Mouse (Mus musculus): ENCODE results near the gene Eno3. TPM values are rescaled to one million over a fixed set of nuclear protein-coding genes. Genes with fewer than 3 reads are reported as not detected.

Gene Eno3
- polyA plus RNA-seq (2014; fragmentation: Illumina TruSeq; extraction: RNeasy Lipid Tissue Mini Kit (QIAGEN cat#74804); ENCODE audit: low read depth, low replicate concordance), result 12.7 TPM

DNA sequence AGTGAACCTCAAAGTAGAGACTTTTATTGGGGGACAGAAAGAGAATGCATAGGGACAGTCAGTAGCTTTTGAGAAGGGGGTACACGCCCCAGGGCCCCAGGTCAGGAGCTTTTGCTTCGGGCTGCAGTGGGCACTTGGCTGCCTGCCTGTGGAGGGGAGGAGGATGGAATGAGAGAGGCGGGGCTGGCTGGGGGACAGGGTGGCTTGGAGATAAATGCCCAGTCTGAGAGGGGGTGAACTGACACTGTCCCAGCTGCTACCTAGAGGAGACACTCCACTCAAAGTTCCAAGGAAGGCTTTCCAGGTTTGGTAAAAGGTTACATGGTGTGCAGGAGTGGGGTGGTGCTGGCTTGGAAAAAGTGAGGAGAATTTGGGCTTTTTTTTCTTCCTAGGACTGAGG lies at the start of gene Eno3:
Gene Eno3 (plus strand): TSS at position 239 of the 400 bp plus-strand sequence.

DNA sequence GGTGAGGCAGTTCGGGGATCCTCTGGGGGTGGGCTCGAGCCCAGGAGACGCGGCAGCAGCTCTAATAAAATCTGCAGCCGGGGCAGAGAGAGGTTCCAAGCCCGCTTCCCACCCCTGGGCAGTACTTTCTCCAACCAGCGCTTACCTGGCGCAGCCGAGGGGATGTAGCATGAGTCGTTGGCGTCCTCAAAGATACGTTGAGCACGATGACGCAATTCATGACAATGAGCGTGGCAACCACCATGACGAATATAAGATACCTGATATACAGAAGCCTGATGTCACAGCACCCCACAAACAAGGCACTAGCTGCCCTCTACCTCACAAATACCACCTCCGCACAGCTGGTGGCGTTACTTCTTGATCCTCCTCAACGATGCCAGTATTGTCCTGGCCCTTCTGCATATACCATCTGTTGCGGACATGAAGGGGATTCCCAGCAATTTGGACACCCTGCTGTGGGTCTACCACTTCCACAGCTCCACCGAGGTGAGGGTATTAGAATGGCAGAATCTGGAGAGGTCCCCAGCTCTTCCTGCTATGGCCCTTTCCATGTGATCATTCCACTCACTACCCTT lies 41.4 kb upstream of the Eno3 start, which contains the start of gene 4930544D05Rik:
Gene 4930544D05Rik (plus strand): TSS at position 333 of the 578 bp plus-strand sequence.

DNA sequence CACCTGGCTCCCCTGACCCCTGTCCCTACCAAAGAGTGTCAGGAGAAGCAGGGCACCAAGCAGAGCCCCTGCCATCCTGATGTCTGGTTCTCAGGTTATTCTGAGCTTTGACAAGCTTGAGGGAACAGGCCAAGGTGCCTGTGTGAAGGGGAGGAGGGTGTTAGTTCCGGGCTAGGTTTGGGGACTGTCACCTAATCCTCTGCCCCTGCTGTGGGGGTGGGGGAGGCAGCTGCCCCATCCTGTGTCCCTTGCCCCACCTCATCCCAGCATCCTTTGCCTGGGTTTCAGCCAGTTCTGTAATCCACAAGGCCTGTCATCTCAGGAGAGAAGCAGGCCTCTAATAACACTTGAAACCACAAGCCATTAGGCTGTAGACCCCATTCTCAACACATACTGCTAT lies 37.9 kb upstream of the Eno3 start, which contains the start of gene Chrne:
Gene Chrne (minus strand): TSS at position 116 of the 400 bp plus-strand sequence.

DNA sequence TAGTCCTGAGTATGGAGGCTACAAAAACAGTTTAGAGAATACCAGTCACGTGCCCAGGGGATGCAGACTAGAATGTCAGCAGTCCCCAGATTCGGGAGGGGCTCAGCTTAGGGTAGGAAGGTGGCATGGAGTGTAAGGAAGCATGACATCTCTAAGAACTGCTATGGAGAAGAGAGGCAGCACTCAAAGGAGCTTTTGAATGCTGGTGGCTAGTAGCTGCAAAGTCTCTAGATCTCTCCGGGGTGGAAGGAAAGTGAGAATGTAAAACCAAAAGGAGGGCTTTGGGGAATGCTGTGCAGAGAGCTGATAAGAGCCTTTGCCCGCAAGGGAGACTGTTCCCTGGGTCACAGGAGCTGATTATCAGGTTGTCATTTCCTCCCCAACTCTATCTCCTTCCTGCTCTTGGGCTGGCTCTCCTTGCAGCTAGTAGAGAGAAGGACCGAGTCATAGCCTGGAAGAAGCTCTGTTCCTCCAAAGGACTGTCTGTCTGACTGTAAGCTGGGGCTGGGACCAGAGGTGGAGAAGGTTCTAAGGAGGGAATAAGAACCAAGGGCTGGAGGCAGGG lies 18.2 kb upstream of the Eno3 start, which contains the start of gene Gp1ba:
Gene Gp1ba (plus strand): TSS at position 409 of the 565 bp plus-strand sequence.

DNA sequence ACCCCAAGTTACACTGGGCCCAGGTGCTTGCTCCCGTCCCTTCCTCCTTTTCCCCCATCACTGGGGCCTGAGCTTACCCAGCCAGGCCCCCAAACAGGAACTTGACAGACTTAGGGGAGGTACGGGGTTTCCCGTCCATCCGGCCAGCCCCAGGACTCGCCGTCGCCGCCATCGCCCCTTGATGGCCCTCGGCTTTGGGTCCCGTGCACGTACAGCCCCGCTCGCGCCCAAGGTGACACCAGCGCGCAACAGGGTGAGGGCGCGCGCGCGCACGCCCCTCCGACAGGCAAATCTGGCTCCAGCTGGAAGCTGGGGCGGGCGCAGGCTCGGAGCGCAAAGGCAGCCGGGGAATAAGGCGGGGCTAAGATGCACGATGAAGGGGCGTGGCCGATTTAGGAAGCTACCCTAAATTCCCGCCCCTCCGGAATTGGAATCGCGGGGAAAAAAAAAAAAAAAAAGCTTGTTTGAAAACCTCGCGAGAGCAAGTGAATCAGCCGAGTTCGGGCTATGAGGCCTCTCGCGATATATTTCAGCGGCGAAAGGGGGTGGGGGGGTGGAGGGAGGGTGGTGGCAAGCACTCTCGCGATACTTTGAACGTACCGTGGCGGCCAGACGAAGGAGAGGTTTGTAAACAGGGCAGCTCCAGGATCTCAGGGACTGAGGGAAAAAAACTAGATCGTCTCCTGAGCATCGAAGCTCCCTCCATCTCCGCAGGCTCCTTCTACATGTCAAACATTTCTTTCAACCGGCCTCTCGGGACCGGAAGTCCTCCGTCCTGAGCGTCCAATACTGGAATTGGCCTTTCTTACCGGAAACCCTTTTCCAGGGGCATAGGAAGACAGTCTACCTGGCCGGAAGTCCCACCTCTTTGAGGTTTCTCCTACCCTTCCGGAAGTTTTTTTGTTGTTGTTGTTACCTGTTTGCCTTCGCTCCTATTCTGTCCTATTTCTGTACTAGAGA lies 10.0 kb upstream of the Eno3 start, which contains the start of the genes Rnf167 and Slc25a11:
Gene Rnf167 (plus strand): TSS at position 545 of the 960 bp plus-strand sequence.
Gene Slc25a11 (minus strand): TSS at position 789 of the 960 bp plus-strand sequence.

DNA sequence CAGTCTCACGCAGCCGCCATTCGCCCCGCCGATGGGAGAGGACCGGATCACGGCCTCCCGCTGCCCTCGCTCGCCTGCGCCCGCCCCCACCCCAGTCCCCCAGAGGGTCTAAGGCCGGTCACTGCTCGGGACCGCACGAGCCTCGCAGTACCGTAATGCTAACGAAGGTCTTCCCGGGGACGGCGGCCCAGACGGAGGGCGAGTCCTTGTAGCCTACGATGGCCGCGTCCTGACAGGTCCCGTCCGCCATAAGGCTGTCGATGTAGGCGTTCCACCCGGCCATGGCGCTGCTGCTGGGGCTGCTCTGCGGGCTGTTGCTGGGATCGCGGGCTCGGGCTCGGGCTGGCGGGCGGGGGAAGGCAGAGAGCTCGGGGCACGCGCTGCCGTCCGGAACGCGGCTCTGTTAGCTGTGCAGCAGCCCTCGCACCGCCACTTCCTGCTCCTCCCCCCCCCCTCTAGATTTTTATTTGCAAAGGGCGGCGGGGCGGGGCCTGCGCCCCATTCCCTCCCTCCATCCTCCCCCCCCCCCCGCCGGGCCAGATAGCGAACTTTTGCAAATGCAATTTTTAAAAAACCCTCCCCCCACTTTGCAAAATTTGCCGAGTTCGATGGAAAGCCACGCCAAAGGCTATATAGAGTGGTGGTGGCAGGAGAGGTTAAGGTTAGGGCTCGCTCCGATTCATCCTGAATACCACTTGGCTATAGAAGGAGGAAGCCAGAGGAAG lies 2.6 kb upstream of the Eno3 start, which contains the start of gene Pfn1:
Gene Pfn1 (minus strand): TSS at position 447 of the 725 bp plus-strand sequence.

DNA sequence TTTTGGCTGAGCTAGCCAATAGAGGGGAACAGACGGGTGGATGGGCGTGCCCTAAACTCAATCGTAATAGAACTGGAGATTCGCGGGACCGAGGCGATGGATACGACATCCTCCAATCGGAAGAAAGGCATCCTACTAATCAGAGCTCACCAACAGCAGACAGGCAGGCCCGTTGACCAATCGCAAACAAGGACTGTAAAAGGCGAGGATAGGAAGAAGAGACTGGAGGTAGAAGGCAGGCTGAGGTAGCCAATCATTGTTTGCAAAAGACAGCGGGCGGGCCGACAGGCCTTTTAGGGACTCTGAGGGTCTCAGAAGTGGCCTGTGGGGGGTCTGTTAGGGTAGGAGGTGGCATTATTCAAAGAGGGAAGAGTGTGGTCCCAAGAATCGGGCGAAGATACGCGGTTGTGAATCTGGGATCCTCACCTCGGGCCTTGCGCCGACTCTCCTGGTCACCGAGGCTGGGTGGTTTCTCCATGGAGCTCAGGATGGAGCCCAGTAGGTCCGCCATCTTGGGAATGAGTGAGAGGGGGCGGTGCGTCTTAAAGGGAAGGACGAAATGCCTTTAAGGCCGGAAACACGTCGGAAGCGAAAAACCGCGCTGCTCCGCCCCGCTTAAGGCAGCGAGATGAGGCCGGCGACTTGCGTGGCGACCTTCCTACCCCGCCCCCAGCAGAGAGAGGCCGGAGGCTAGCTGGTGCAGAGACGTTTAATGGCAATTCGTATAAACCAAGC lies 11.9 kb downstream of the Eno3 start, which contains the start of gene Spag7:
Gene Spag7 (minus strand): TSS at position 646 of the 735 bp plus-strand sequence.

DNA sequence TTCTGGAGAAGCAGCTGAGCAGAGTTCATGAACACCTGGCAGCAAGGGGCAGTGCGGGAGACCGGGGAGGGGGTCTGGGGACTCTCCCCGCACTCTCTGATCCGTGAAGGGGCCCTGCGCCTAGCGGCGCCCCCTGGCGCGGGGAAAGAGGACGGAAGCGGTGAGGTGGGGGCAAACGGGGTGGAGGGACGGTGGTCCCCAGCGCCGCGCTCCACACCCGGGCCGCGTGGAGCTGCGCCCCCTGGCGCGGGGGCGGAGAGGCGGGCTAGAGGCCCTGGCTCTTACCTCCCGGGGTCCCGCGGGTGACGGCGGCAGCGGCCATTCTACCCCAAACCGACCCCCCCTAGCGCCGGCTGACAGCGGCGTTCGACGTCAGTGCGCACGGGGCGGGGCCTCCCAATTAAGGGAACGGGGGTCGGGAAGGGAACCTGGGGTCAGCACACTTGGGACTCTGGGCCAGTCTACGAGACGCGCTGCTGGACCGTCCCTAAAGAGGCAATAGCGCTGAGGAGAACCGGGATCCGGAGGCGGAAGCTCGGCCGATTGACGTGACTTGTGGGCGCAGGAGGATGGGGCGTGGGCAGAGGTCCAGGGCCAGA lies 30.7 kb downstream of the Eno3 start, which contains the start of gene Camta2:
Gene Camta2 (minus strand): TSS at position 505 of the 599 bp plus-strand sequence.

DNA sequence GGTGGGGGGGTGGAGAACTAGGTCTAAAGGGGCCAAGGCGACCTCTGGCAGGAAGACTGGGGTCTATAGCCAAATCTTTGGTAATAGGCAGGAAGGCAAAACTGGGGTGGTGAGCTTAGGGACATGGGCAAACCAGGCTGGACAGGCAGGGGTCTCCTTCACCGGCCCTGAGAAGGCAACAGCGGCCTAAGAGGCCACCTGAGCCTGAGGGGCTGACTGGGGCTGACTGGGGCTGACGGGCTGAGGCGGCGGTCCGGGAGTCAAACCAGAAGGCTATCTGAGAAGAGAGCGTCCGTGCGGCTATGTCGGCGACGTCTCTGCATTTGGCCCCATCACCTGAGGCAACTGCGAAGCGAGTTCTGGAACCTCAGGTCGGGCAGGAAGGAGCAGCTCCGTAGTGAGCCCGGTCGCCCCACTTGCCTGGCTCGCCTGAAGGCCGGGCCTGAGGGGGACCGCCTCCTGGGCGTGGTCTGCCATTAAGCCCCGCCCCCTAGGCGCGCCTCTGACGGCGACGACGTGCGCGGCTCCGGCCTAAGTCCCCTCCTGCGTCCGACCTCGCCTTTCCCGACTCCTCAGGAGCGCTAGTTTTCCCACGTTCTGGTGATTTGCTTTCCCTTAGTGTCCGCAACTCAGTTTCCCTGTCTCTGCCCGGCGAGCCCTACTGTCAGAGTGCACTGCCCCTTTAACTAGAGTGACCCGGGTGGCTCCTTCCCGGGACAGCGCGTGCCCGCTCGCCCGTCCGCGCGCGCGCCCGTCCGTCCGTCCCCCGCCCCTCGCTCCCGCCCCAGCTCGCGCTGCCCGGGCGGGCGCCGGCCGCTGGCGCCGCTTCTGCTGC lies 42.9 kb downstream of the Eno3 start, which contains the start of the genes Inca1 and Kif1c:
Gene Inca1 (minus strand): TSS at position 434 of the 835 bp plus-strand sequence.
Gene Kif1c (plus strand): TSS at position 827 of the 835 bp plus-strand sequence.

Other genes with a start within 250 kb of the Eno3 start
- 11.9 TPM for gene Pelp1, start 247.2 kb upstream of the Eno3 start, polyA plus RNA-seq (2014; fragmentation: Illumina TruSeq; extraction: RNeasy Lipid Tissue Mini Kit (QIAGEN cat#74804); ENCODE audit: low read depth, low replicate concordance)
- gene Arrb2, start 224.6 kb upstream of the Eno3 start, polyA plus RNA-seq (2014; fragmentation: Illumina TruSeq; extraction: RNeasy Lipid Tissue Mini Kit (QIAGEN cat#74804); ENCODE audit: low read depth, low replicate concordance), result 0.35 TPM
- gene Med11, start 205.3 kb upstream of the Eno3 start, polyA plus RNA-seq (2014; fragmentation: Illumina TruSeq; extraction: RNeasy Lipid Tissue Mini Kit (QIAGEN cat#74804); ENCODE audit: low read depth, low replicate concordance), result 4.8 TPM
- gene Zmynd15, start 197.8 kb upstream of the Eno3 start, polyA plus RNA-seq (2014; fragmentation: Illumina TruSeq; extraction: RNeasy Lipid Tissue Mini Kit (QIAGEN cat#74804); ENCODE audit: low read depth, low replicate concordance), result 18.1 TPM
- 2.3 TPM for gene Cxcl16, start 197.2 kb upstream of the Eno3 start, polyA plus RNA-seq (2014; fragmentation: Illumina TruSeq; extraction: RNeasy Lipid Tissue Mini Kit (QIAGEN cat#74804); ENCODE audit: low read depth, low replicate concordance)
- 0.35 TPM for gene Tm4sf5, start 152.0 kb upstream of the Eno3 start, polyA plus RNA-seq (2014; fragmentation: Illumina TruSeq; extraction: RNeasy Lipid Tissue Mini Kit (QIAGEN cat#74804); ENCODE audit: low read depth, low replicate concordance)
- gene Vmo1, start 142.6 kb upstream of the Eno3 start, polyA plus RNA-seq (2014; fragmentation: Illumina TruSeq; extraction: RNeasy Lipid Tissue Mini Kit (QIAGEN cat#74804); ENCODE audit: low read depth, low replicate concordance), result not detected
- not detected for gene Gltpd2, start 138.0 kb upstream of the Eno3 start, polyA plus RNA-seq (2014; fragmentation: Illumina TruSeq; extraction: RNeasy Lipid Tissue Mini Kit (QIAGEN cat#74804); ENCODE audit: low read depth, low replicate concordance)
- 20.1 TPM for gene Psmb6, start 131.8 kb upstream of the Eno3 start, polyA plus RNA-seq (2014; fragmentation: Illumina TruSeq; extraction: RNeasy Lipid Tissue Mini Kit (QIAGEN cat#74804); ENCODE audit: low read depth, low replicate concordance)
- not detected for gene Gm40193, start 124.3 kb upstream of the Eno3 start, polyA plus RNA-seq (2014; fragmentation: Illumina TruSeq; extraction: RNeasy Lipid Tissue Mini Kit (QIAGEN cat#74804); ENCODE audit: low read depth, low replicate concordance)
- gene Pld2, start 117.1 kb upstream of the Eno3 start, polyA plus RNA-seq (2014; fragmentation: Illumina TruSeq; extraction: RNeasy Lipid Tissue Mini Kit (QIAGEN cat#74804); ENCODE audit: low read depth, low replicate concordance), result 0.11 TPM
- gene Mink1, start 94.3 kb upstream of the Eno3 start, polyA plus RNA-seq (2014; fragmentation: Illumina TruSeq; extraction: RNeasy Lipid Tissue Mini Kit (QIAGEN cat#74804); ENCODE audit: low read depth, low replicate concordance), result 1.7 TPM
- gene 4930544D05Rik, start 41.4 kb upstream of the Eno3 start, polyA plus RNA-seq (2014; fragmentation: Illumina TruSeq; extraction: RNeasy Lipid Tissue Mini Kit (QIAGEN cat#74804); ENCODE audit: low read depth, low replicate concordance), result 5.3 TPM
- gene Chrne, start 38.0 kb upstream of the Eno3 start, polyA plus RNA-seq (2014; fragmentation: Illumina TruSeq; extraction: RNeasy Lipid Tissue Mini Kit (QIAGEN cat#74804); ENCODE audit: low read depth, low replicate concordance), result 5.3 TPM
- gene Gp1ba, start 18.1 kb upstream of the Eno3 start, polyA plus RNA-seq (2014; fragmentation: Illumina TruSeq; extraction: RNeasy Lipid Tissue Mini Kit (QIAGEN cat#74804); ENCODE audit: low read depth, low replicate concordance), result not detected
- 35.2 TPM for gene Rnf167, start 10.0 kb upstream of the Eno3 start, polyA plus RNA-seq (2014; fragmentation: Illumina TruSeq; extraction: RNeasy Lipid Tissue Mini Kit (QIAGEN cat#74804); ENCODE audit: low read depth, low replicate concordance)
- 6.2 TPM for gene Slc25a11, start 9.7 kb upstream of the Eno3 start, polyA plus RNA-seq (2014; fragmentation: Illumina TruSeq; extraction: RNeasy Lipid Tissue Mini Kit (QIAGEN cat#74804); ENCODE audit: low read depth, low replicate concordance)
- gene Pfn1, start 2.6 kb upstream of the Eno3 start, polyA plus RNA-seq (2014; fragmentation: Illumina TruSeq; extraction: RNeasy Lipid Tissue Mini Kit (QIAGEN cat#74804); ENCODE audit: low read depth, low replicate concordance), result 33.1 TPM
- gene Spag7, start 12.2 kb downstream of the Eno3 start, polyA plus RNA-seq (2014; fragmentation: Illumina TruSeq; extraction: RNeasy Lipid Tissue Mini Kit (QIAGEN cat#74804); ENCODE audit: low read depth, low replicate concordance), result 22.5 TPM
- 0.31 TPM for gene Camta2, start 30.9 kb downstream of the Eno3 start, polyA plus RNA-seq (2014; fragmentation: Illumina TruSeq; extraction: RNeasy Lipid Tissue Mini Kit (QIAGEN cat#74804); ENCODE audit: low read depth, low replicate concordance)
- 10.2 TPM for gene Inca1, start 43.0 kb downstream of the Eno3 start, polyA plus RNA-seq (2014; fragmentation: Illumina TruSeq; extraction: RNeasy Lipid Tissue Mini Kit (QIAGEN cat#74804); ENCODE audit: low read depth, low replicate concordance)
- gene Kif1c, start 43.3 kb downstream of the Eno3 start, polyA plus RNA-seq (2014; fragmentation: Illumina TruSeq; extraction: RNeasy Lipid Tissue Mini Kit (QIAGEN cat#74804); ENCODE audit: low read depth, low replicate concordance), result 1.5 TPM
- 2.9 TPM for gene Zfp3, start 107.0 kb downstream of the Eno3 start, polyA plus RNA-seq (2014; fragmentation: Illumina TruSeq; extraction: RNeasy Lipid Tissue Mini Kit (QIAGEN cat#74804); ENCODE audit: low read depth, low replicate concordance)
- not detected for gene Scimp, start 155.4 kb downstream of the Eno3 start, polyA plus RNA-seq (2014; fragmentation: Illumina TruSeq; extraction: RNeasy Lipid Tissue Mini Kit (QIAGEN cat#74804); ENCODE audit: low read depth, low replicate concordance)
- 44.8 TPM for gene Rabep1, start 187.6 kb downstream of the Eno3 start, polyA plus RNA-seq (2014; fragmentation: Illumina TruSeq; extraction: RNeasy Lipid Tissue Mini Kit (QIAGEN cat#74804); ENCODE audit: low read depth, low replicate concordance)